Mouse (Mus musculus) liver, adult 10 weeks (tissue): Measurements from ENCODE around the gene Zbtb4. TPM values are rescaled to one million over a fixed set of nuclear protein-coding genes. Genes with fewer than 3 reads are reported as not detected.

Source experiments
- polyA plus RNA-seq: library from polyadenylated mRNA; stranded (reverse); fragments of 350-450 nt; fragmentation: Illumina TruSeq; extraction: RNeasy Lipid Tissue Mini Kit (QIAGEN cat#74804); gene quantifications from one replicate; pipeline ENCODE4 v1.2.3, GENCODE M21; 2014; ENCODE audit warnings: low read depth, low replicate concordance

Zbtb4 gene
- polyA plus RNA-seq: 4.1 TPM

GRCm38 (mm10) chr11:69765221-69766125 is at the start of gene Zbtb4:
Gene Zbtb4, plus strand, starts transcription at chr11:69765912.

GRCm38 (mm10) chr11:69758478-69758970 is 7.2 kb upstream of the Zbtb4 start, which contains the start of gene Polr2a:
Gene Polr2a, minus strand, starts transcription at chr11:69758637.

DNA sequence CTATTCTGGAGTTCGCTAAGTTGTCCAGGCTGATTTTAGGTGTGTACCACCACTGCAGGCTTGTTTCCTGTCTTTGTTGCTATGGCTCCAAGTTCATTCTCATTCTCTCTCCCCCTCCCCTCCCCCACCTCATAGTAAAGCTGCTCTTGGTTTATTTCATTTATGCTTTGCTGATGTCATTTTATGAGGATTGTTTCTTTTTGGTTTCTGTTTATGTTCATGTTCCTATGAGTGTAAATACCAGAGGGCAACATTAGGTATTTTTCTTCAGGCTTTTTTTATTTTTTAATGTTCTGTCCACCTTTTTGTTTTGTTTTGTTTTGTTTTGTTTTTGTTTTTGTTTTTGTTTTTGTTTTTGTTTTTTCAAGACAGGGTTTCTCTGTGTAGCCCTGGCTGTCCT is 3.8 kb upstream of the Zbtb4 start, which contains the start of gene Slc35g3:
TSS of gene Slc35g3 (minus strand) at position 101 of the 400 bp plus-strand sequence.

GRCm38 (mm10) chr11:69795168-69795982 is 29.7 kb downstream of the Zbtb4 start, which contains the start of gene Chrnb1:
Gene Chrnb1, minus strand, starts transcription at chr11:69795943.

DNA sequence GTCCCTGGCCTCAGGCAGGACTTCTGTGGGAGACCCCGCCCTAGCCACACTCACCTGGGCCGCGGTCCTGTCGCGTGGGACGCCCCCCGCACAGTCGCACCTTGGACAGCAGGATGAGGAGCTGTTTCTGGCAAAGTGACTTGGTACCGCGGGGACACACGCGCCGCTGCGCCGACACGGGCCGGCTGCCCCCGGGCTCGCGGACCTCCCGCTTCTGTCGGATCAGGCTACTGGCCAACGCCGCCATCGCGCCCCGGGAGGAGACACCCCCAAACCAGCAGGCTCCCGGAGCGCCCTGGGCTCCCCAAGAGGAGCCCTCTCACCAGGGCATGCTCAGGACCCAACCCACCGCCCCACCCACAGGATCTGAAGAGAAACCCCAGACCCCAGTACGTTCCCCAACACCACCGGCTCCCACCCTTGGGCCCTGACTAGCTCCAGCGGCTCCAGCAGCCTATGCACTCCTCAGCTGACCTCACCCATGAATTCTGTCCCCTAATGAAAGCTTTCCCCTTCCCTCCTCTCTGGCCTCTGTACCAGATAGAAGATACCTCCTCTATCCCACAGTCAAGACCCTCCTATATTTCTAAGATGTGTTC is 35.8 kb downstream of the Zbtb4 start, which contains the start of gene Fgf11:
TSS of gene Fgf11 (minus strand) at position 479 of the 599 bp plus-strand sequence.

DNA sequence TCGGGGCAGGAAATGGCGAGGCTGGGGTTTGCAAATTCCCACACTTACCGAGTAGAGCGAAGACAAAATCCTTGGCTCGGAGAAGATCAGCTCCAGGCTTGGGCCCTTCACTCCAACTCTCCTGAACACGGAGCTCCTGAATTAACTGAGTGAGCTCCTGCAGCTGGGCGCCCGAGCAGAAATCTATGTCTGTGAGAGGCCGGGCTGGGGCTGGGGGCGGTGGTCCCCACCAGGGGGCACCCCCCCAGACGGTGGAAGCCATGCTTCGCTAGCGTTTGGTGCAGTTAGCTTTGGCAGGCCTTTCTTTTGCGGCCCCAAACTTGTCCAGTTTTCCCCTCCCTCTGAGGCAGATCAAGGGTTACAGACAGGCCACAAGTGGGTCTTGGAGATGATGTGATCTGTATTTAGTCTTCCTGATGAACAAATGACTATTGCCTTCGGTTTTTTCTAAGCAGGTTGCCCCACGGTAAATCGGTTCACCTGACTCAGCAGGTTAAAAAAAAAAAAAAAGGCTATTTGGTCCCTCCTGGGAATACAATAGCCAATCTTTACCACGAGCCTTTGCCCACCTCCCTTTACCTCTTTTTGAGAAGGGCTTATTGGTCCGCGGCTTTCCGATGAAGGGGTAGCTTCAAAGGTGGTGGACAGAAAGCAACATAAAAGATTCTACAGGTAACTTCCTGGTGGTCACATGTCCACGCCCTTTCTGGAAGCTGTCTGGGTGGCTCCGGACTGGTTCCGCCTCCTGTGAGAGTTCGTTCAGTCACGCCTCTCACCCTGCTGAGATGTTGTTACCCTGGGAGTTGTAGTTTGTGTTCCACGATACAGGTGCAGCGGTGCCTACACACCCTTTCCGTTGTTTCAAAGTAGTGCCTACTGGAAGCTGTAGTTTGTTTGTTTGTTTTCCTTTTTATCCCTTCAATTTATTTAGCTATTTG is 39.5 kb downstream of the Zbtb4 start, which contains the start of gene Tmem102:
TSS of gene Tmem102 (minus strand) at position 653 of the 938 bp plus-strand sequence.

DNA sequence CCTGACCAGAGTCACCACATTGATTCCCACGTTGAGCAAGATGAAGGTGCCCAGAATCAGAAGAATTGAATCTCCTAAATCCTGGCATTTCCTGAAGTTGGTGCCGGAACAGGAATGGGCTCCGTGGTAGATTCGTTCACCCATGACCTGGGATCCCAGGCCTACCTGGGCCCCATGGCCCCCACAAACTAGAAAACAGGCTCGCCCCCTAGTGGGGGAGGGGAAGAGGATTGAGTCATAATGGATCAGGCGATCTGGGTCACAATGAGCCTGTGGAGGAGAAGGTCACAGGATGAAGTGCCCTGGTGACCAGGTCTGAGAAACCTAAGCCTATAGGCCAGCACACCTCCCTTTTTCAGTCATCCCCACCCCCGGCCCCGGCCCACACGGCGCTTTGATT is 49.4 kb downstream of the Zbtb4 start, which contains the start of gene Gm39566:
TSS of gene Gm39566 (minus strand) at position 144 of the 400 bp plus-strand sequence.

GRCm38 (mm10) chr11:69818365-69818764 is 52.7 kb downstream of the Zbtb4 start, which contains the start of gene Spem2:
Gene Spem2, minus strand, starts transcription at chr11:69818465.

GRCm38 (mm10) chr11:69822080-69822479 is 56.4 kb downstream of the Zbtb4 start, which contains the start of gene Spem1:
Gene Spem1, minus strand, starts transcription at chr11:69822180.

Other genes with a start within 250 kb of the Zbtb4 start
- gene Dnah2, start 216.8 kb upstream of the Zbtb4 start, polyA plus RNA-seq: not detected
- not detected for gene Efnb3, start 205.7 kb upstream of the Zbtb4 start, polyA plus RNA-seq
- gene Wrap53, start 185.7 kb upstream of the Zbtb4 start, polyA plus RNA-seq: 1.1 TPM
- gene Trp53, start 185.6 kb upstream of the Zbtb4 start, polyA plus RNA-seq: 3.8 TPM
- 0.13 TPM for gene Atp1b2, start 160.0 kb upstream of the Zbtb4 start, polyA plus RNA-seq
- gene Shbg, start 148.0 kb upstream of the Zbtb4 start, polyA plus RNA-seq: not detected
- gene Sat2, start 143.9 kb upstream of the Zbtb4 start, polyA plus RNA-seq: 8.5 TPM
- gene Fxr2, start 132.9 kb upstream of the Zbtb4 start, polyA plus RNA-seq: 7.8 TPM
- gene Sox15, start 110.6 kb upstream of the Zbtb4 start, polyA plus RNA-seq: not detected
- gene Mpdu1, start 103.3 kb upstream of the Zbtb4 start, polyA plus RNA-seq: 22.1 TPM
- 3.8 TPM for gene Cd68, start 99.8 kb upstream of the Zbtb4 start, polyA plus RNA-seq
- 340 TPM for gene Eif4a1, start 93.5 kb upstream of the Zbtb4 start, polyA plus RNA-seq
- 33.7 TPM for gene Senp3, start 83.8 kb upstream of the Zbtb4 start, polyA plus RNA-seq
- 2.8 TPM for gene Tnfsf13, start 80.1 kb upstream of the Zbtb4 start, polyA plus RNA-seq
- 1.5 TPM for gene Tnfsf12, start 70.1 kb upstream of the Zbtb4 start, polyA plus RNA-seq
- gene Tnfsfm13, start 69.8 kb upstream of the Zbtb4 start, polyA plus RNA-seq: not detected
- 7.7 TPM for gene Polr2a, start 7.3 kb upstream of the Zbtb4 start, polyA plus RNA-seq
- gene Slc35g3, start 3.9 kb upstream of the Zbtb4 start, polyA plus RNA-seq: not detected
- gene Chrnb1, start 30.0 kb downstream of the Zbtb4 start, polyA plus RNA-seq: 0.58 TPM
- 0.29 TPM for gene Fgf11, start 35.9 kb downstream of the Zbtb4 start, polyA plus RNA-seq
- 3.6 TPM for gene Tmem102, start 39.7 kb downstream of the Zbtb4 start, polyA plus RNA-seq
- gene Gm39566, start 49.4 kb downstream of the Zbtb4 start, polyA plus RNA-seq: not detected
- gene Spem2, start 52.6 kb downstream of the Zbtb4 start, polyA plus RNA-seq: not detected
- not detected for gene Spem1, start 56.3 kb downstream of the Zbtb4 start, polyA plus RNA-seq
- 0.11 TPM for gene Nlgn2, start 71.9 kb downstream of the Zbtb4 start, polyA plus RNA-seq
- 58.8 TPM for gene Tmem256, start 72.6 kb downstream of the Zbtb4 start, polyA plus RNA-seq
- 1.1 TPM for gene Plscr3, start 80.5 kb downstream of the Zbtb4 start, polyA plus RNA-seq
- not detected for gene Tnk1, start 92.8 kb downstream of the Zbtb4 start, polyA plus RNA-seq
- not detected for gene Tmem95, start 112.1 kb downstream of the Zbtb4 start, polyA plus RNA-seq
- 0.42 TPM for gene Kctd11, start 115.5 kb downstream of the Zbtb4 start, polyA plus RNA-seq
- 0.40 TPM for gene Acap1, start 129.6 kb downstream of the Zbtb4 start, polyA plus RNA-seq
- not detected for gene 2810408A11Rik, start 135.1 kb downstream of the Zbtb4 start, polyA plus RNA-seq
- 3.0 TPM for gene Neurl4, start 135.2 kb downstream of the Zbtb4 start, polyA plus RNA-seq
- 9.6 TPM for gene Gps2, start 148.0 kb downstream of the Zbtb4 start, polyA plus RNA-seq
- 155 TPM for gene Eif5a, start 156.0 kb downstream of the Zbtb4 start, polyA plus RNA-seq
- gene Ybx2, start 169.9 kb downstream of the Zbtb4 start, polyA plus RNA-seq: not detected
- not detected for gene Slc2a4, start 182.3 kb downstream of the Zbtb4 start, polyA plus RNA-seq
- 0.40 TPM for gene Cldn7, start 198.9 kb downstream of the Zbtb4 start, polyA plus RNA-seq
- gene Ctdnep1, start 215.2 kb downstream of the Zbtb4 start, polyA plus RNA-seq: 25.5 TPM
- gene Elp5, start 216.6 kb downstream of the Zbtb4 start, polyA plus RNA-seq: 9.7 TPM
- 367 TPM for gene Gabarap, start 225.2 kb downstream of the Zbtb4 start, polyA plus RNA-seq
- gene Phf23, start 229.9 kb downstream of the Zbtb4 start, polyA plus RNA-seq: 7.1 TPM
- gene Dvl2, start 234.7 kb downstream of the Zbtb4 start, polyA plus RNA-seq: 0.37 TPM
- gene Acadvl, start 249.5 kb downstream of the Zbtb4 start, polyA plus RNA-seq: 60.6 TPM